Mouse (Mus musculus) CH12.LX (cell line): ENCODE measurements at regions not wholly inside any gene's neighbourhood (a gene's known extent, or its start where the extent isn't known, plus 50 kb on each side); places are given as distances from the start of the nearest gene placed in this dataset.

Experiments
- DNase-seq: peaks from one replicate; pipeline ENCODE4 v3.0.0-alpha.2; 2013; ENCODE audit errors: extremely low read depth
- H3K27ac ChIP-seq: 2 replicates; pipeline ENCODE4 v1.5.1; 2012; ENCODE audit warnings: low read depth, mild to moderate bottlenecking, control low read depth, moderate library complexity; ENCODE audit not compliant: insufficient read depth
- H3K27me3 ChIP-seq: replicated peaks from 2 replicates; pipeline ENCODE3; 2012; ENCODE audit warnings: inconsistent platforms
- H3K36me3 ChIP-seq, 2 experiments: replicated peaks in 1 of 2; 2 replicates each; pipeline versions ENCODE3 to v1.6.1; 2012; ENCODE audit warnings: inconsistent platforms in 1 of 2, low read length in 1 of 2, mild to moderate bottlenecking in 1 of 2, mixed read lengths in 1 of 2, moderate library complexity in 1 of 2; ENCODE audit not compliant: control insufficient read depth in 1 of 2, insufficient read depth in 1 of 2
- H3K4me1 ChIP-seq, 2 experiments: 2 replicates each; pipeline ENCODE4 v1.6.1; 2012; ENCODE audit warnings: inconsistent platforms in 1 of 2, moderate library complexity in 1 of 2; ENCODE audit not compliant: insufficient read depth in 2 of 2, control insufficient read depth in 1 of 2
- H3K4me2 ChIP-seq: 2 replicates; pipeline ENCODE4 v1.6.1; 2012; ENCODE audit warnings: low read depth, mild to moderate bottlenecking, control low read depth; ENCODE audit not compliant: poor library complexity, insufficient read depth, severe bottlenecking
- H3K4me3 ChIP-seq, 3 experiments: fragments of 150-350 bp in 1 of 3; sonication (generic) in 1 of 3; replicated peaks in 1 of 3; 2 replicates each; pipeline versions ENCODE3 to v1.5.1; 2011 to 2012; ENCODE audit warnings: low read depth in 2 of 3, low read length in 2 of 3, mild to moderate bottlenecking in 2 of 3, moderate library complexity in 2 of 3, control low read depth in 1 of 3, improper control_type of control experiment in 1 of 3, inconsistent platforms in 1 of 3, mixed read lengths in 1 of 3; ENCODE audit not compliant: poor library complexity in 1 of 3
- H3K79me2 ChIP-seq: replicated peaks from 2 replicates; pipeline ENCODE4 v1.6.1; 2012; ENCODE audit warnings: mild to moderate bottlenecking, moderate library complexity; ENCODE audit not compliant: control insufficient read depth, poor library complexity, insufficient read depth, severe bottlenecking; ENCODE audit errors: extremely low read depth
- H3K9ac ChIP-seq: 2 replicates; pipeline ENCODE4 v1.6.1; 2012; ENCODE audit warnings: low read depth, mild to moderate bottlenecking, control low read depth, moderate library complexity; ENCODE audit not compliant: insufficient read depth
- H3K9me3 ChIP-seq: replicated peaks from 2 replicates; pipeline ENCODE3; 2012; ENCODE audit warnings: low read length, inconsistent platforms, mixed read lengths
- CHD1 ChIP-seq: IDR thresholded peaks from 2 replicates; pipeline ENCODE4 v1.6.1; 2012; ENCODE audit warnings: low read depth, low read length, improper control_type of control experiment, inconsistent platforms
- CHD2 ChIP-seq: IDR thresholded peaks from 2 replicates; pipeline ENCODE4 v1.6.1; 2011; ENCODE audit warnings: low read length, improper control_type of control experiment
- CTCF ChIP-seq, 2 experiments: IDR thresholded peaks in 1 of 2; conservative IDR thresholded peaks in 1 of 2; 2 replicates each; pipeline ENCODE4 v1.5.1; 2011 to 2012; ENCODE audit warnings: low read depth in 2 of 2, low read length in 2 of 2, improper control_type of control experiment in 1 of 2, inconsistent platforms in 1 of 2, mild to moderate bottlenecking in 1 of 2, moderate library complexity in 1 of 2
- ETS1 ChIP-seq: conservative IDR thresholded peaks from 2 replicates; pipeline ENCODE4 v1.6.1; 2012; ENCODE audit warnings: low read depth, mild to moderate bottlenecking, inconsistent platforms, low read length, improper control_type of control experiment, moderate library complexity
- GABPA ChIP-seq: IDR thresholded peaks from 2 replicates; pipeline ENCODE4 v1.6.1; 2012; ENCODE audit warnings: low read depth, low read length, improper control_type of control experiment, inconsistent platforms; ENCODE audit not compliant: insufficient replicate concordance
- HCFC1 ChIP-seq: IDR thresholded peaks from 2 replicates; pipeline ENCODE4 v1.6.1; 2012; ENCODE audit warnings: low read depth, mild to moderate bottlenecking, inconsistent platforms, low read length, improper control_type of control experiment
- IRF4 ChIP-seq: IDR thresholded peaks from 2 replicates; pipeline ENCODE4 v1.6.1; 2014; ENCODE audit warnings: low read depth, mild to moderate bottlenecking, inconsistent platforms, low read length, improper control_type of control experiment
- JUN ChIP-seq: IDR thresholded peaks from 2 replicates; pipeline ENCODE4 v1.6.1; 2011; ENCODE audit warnings: low read depth, mild to moderate bottlenecking, low read length, improper control_type of control experiment, moderate library complexity; ENCODE audit not compliant: insufficient read depth
- JUND ChIP-seq: conservative IDR thresholded peaks from 2 replicates; pipeline ENCODE4 v1.6.1; 2011; ENCODE audit warnings: low read depth, low read length, improper control_type of control experiment
- KAT2A ChIP-seq: IDR thresholded peaks from 2 replicates; pipeline ENCODE4 v1.6.1; 2012; ENCODE audit warnings: low read length, improper control_type of control experiment, inconsistent platforms; ENCODE audit not compliant: insufficient replicate concordance
- MEF2A ChIP-seq: IDR thresholded peaks from 2 replicates; pipeline ENCODE4 v1.6.1; 2014; ENCODE audit warnings: low read depth, mild to moderate bottlenecking, inconsistent platforms, low read length, improper control_type of control experiment, borderline replicate concordance
- POLR2AphosphoS2 ChIP-seq: IDR thresholded peaks from 2 replicates; pipeline ENCODE4 v1.6.1; 2011; ENCODE audit warnings: low read depth, low read length, improper control_type of control experiment
- RAD21 ChIP-seq: IDR thresholded peaks from 2 replicates; pipeline ENCODE4 v1.6.1; 2011; ENCODE audit warnings: low read depth, mild to moderate bottlenecking, low read length, improper control_type of control experiment, moderate library complexity
- TCF12 ChIP-seq: IDR thresholded peaks from 2 replicates; pipeline ENCODE4 v1.6.1; 2014; ENCODE audit warnings: low read depth, mild to moderate bottlenecking, inconsistent platforms, low read length, improper control_type of control experiment
- UBTF ChIP-seq: IDR thresholded peaks from 2 replicates; pipeline ENCODE4 v1.6.1; 2012; ENCODE audit warnings: low read depth, mild to moderate bottlenecking, inconsistent platforms, low read length, improper control_type of control experiment, moderate library complexity
- USF1 ChIP-seq: IDR thresholded peaks from 2 replicates; pipeline ENCODE4 v1.6.1; 2014; ENCODE audit warnings: low read depth, mild to moderate bottlenecking, inconsistent platforms, low read length, improper control_type of control experiment
- ZMIZ1 ChIP-seq: IDR thresholded peaks from 2 replicates; pipeline ENCODE4 v1.6.1; 2012; ENCODE audit warnings: low read depth, mild to moderate bottlenecking, inconsistent platforms, low read length, improper control_type of control experiment
- dilution Hi-C: fragments of 300-500 bp; cut with MboI; formaldehyde crosslinking; loops from 2 replicates; pipeline ENCODE4 v1.14.3; 2020; ENCODE audit warnings: low sequenced_read_pairs; ENCODE audit not compliant: extremely low pct_unique_long_range_greater_than_20kb, extremely low pct_ligation_motif_present
- in situ Hi-C: fragments of 300-500 bp; cut with MboI; formaldehyde crosslinking; loops from 3 replicates; pipeline ENCODE4 v1.14.3; 2019; ENCODE audit warnings: low sequenced_read_pairs, low pct_ligation_motif_present, low pct_unique_long_range_greater_than_20kb, mixed read lengths

GRCm38 (mm10) chr8:53872033-53872619, 205.3 kb upstream of the Vegfc start:
- H3K4me2 ChIP-seq = no peak overlapping the region
- DNase-seq = peak; percentile 52
- no peaks in the 10 kb centered on the region for H3K36me3 ChIP-seq
- no peak overlapping the region for H3K4me3 ChIP-seq
- H3K27me3 ChIP-seq = no peaks in the 10 kb centered on the region
- no peaks in the 10 kb centered on the region for H3K9me3 ChIP-seq
- H3K9ac ChIP-seq = no peak overlapping the region
- TF ChIP-seq CHD1 = no peak
- TF ChIP-seq IRF4 = peak; percentile 47; the same call in 1 of the 2 replicates
- TF ChIP-seq JUND = peak; percentile 78
- TF ChIP-seq ZMIZ1 = no peak
- no peak for TF ChIP-seq CTCF (conservative IDR thresholded peaks at IDR 0.05 in 1 of 2, IDR thresholded peaks at IDR 0.05 in 1 of 2; ENCODE audit: low read depth in 2 of 2, low read length in 2 of 2)
- TF ChIP-seq CHD2 = no peak
- dilution Hi-C loops = no loop called here
- no peak overlapping the region for H3K27ac ChIP-seq
- peaks cover 0 to 10% of the 10 kb centered on the region in 2 experiments; a peak in 2 of 4 replicates for H3K4me1 ChIP-seq
- no peaks in the 10 kb centered on the region for H3K79me2 ChIP-seq
- in situ Hi-C loops = loop anchor here (25.0 kb wide), 1 partner anchor 615 kb away; no protein-coding TSS in a partner anchor

- no peak for DNase-seq
- Histone ChIP-seq H3K9ac (no peak overlapping the region), H3K27me3 (no peaks in the 10 kb centered on the region), H3K9me3 (no peaks in the 10 kb centered on the region), H3K79me2 (no peaks in the 10 kb centered on the region), H3K36me3 (no peaks in the 10 kb centered on the region), H3K4me3 (no peak overlapping the region), H3K4me1 (no peaks in the 10 kb centered on the region), H3K27ac (no peak overlapping the region), H3K4me2 (no peak overlapping the region)
- dilution Hi-C loops = no loop called here
- in situ Hi-C loops = no loop called here
- TF ChIP-seq ETS1 (no peak), CHD2 (no peak), POLR2AphosphoS2 (no peak), KAT2A (no peak), RAD21 (no peak), GABPA (no peak), TCF12 (no peak), HCFC1 (no peak), JUND (no peak), UBTF (no peak), MEF2A (no peak), JUN (no peak), USF1 (no peak)
Observed at GRCm38 (mm10) chr8:53878846-53879245, 198.6 kb upstream of the Vegfc start.
